Mouse (Mus musculus) CH12.LX (cell line): ENCODE measurements around the gene Cc2d1a.

ENCODE experiments used
- KAT2A ChIP-seq: IDR thresholded peaks from 2 replicates; pipeline ENCODE4 v1.6.1; 2012; ENCODE audit warnings: low read length, improper control_type of control experiment, inconsistent platforms; ENCODE audit not compliant: insufficient replicate concordance
- POLR2A ChIP-seq: IDR thresholded peaks from 2 replicates; pipeline ENCODE4 v1.6.1; 2011; ENCODE audit warnings: low read depth, mild to moderate bottlenecking, improper control_type of control experiment, low read length
- ZC3H11A ChIP-seq: IDR thresholded peaks from 2 replicates; pipeline ENCODE4 v1.6.1; 2012; ENCODE audit warnings: low read depth, mild to moderate bottlenecking, inconsistent platforms, low read length, improper control_type of control experiment

GRCm38 (mm10) chr8:84190191-84190867 lies 42.6 kb upstream of the Cc2d1a start:
- TF ChIP-seq KAT2A (no peak), ZC3H11A (no peak), POLR2A (no peak)
